Mouse (Mus musculus) left cerebral cortex, postnatal 4 days (tissue): ENCODE data around the gene Trmt13. TPM values are rescaled to one million over a fixed set of nuclear protein-coding genes. Genes with fewer than 3 reads are reported as not detected.
"Not testable (repeated sequence)": the region's sequence is repeated elsewhere in the genome, so short reads cannot be mapped to it uniquely, and the experiment has no call there.

ENCODE experiments used
- DNase-seq: peaks from one replicate; pipeline ENCODE4 v3.0.0-alpha.2; 2022
- intact Hi-C: fragments of 180-260 bp; cut with DNase I; formaldehyde crosslinking; loops from one replicate; pipeline ENCODE4 v1.15.1; 2025
- total RNA-seq, 2 experiments: library from RNA; stranded (reverse); gene quantifications; 2 replicates each; pipeline ENCODE4 v1.2.3; 2021

The Trmt13 gene
- total RNA-seq, result 10 to 100 TPM; 17.9 to 20.0 TPM

GRCm38 (mm10) chr3:116614295-116614892 is at the start of gene Trmt13:
Gene Trmt13 (minus strand): TSS chr3:116614587.
- DNase-seq, result no peak
- intact Hi-C loops, result no loop called here

DNA sequence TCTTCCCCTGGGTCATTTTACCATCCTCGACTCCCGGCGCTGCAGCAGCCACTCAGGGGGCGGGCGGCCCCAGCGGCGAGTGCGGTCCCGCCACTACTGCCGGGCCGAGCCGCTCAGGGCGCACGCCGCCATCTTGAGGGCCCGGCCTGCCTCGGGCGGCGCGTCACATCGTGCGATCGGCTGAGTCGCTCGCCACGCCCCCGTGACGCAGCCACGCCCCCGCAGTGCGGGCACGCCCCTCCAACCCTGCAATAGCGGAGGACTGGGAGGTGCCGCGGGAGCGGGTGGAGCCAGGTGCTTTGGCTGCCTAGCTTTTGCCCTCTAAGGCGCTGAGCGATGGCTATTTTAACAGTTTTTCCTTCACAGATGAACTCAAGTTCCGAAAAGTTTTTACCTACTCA is 48.1 kb upstream of the Trmt13 start, which contains the start of gene Mfsd14a:
Gene Mfsd14a (minus strand): TSS at position 215 of the 401 bp plus-strand sequence.
- peak; percentile 98 for DNase-seq
- intact Hi-C loops, result no loop called here

- intact Hi-C loops, result no loop called here
- DNase-seq, result no peak
Observed at GRCm38 (mm10) chr3:116661870-116662414, 47.6 kb upstream of the Trmt13 start.

DNA sequence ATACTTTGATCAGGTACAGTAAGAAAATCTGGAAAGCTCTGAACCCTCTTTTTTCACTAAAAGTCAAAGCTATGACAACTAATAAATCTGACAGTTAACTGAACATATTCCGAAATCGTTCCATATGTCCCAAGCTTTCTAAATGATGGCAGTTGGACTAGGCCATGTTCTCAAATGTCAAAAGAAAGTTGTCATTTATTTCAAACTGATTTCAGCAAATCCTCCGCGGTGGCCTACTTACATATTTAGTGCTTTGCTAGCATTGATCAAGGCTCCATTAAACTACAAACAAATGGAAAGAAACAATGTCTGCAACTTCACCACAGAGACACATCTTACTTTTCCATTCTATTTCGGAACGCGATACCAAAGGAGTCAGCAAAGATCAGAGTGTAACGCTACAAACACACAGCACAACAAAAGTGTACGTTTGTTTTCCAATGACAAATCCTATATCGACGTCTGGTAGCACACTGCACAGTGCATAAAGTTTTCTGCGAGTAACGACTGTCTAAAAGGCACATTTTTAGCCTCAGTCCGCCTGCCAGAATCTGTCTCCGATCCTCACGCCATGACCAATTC is 47.0 kb upstream of the Trmt13 start:
- intact Hi-C loops, result no loop called here
- DNase-seq, result no peak

GRCm38 (mm10) chr3:116659856-116660430 is 45.6 kb upstream of the Trmt13 start:
- intact Hi-C loops, result no loop called here
- DNase-seq, result no peak

- intact Hi-C loops, result no loop called here
Observed at GRCm38 (mm10) chr3:116658928-116659565, 44.7 kb upstream of the Trmt13 start.

GRCm38 (mm10) chr3:116656184-116656965 is 42.0 kb upstream of the Trmt13 start:
- intact Hi-C loops, result no loop called here
- DNase-seq, result no peak

More at GRCm38 (mm10) chr3:116658928-116659565, 44.7 kb upstream of the Trmt13 start:
- DNase-seq, result no peak

DNA sequence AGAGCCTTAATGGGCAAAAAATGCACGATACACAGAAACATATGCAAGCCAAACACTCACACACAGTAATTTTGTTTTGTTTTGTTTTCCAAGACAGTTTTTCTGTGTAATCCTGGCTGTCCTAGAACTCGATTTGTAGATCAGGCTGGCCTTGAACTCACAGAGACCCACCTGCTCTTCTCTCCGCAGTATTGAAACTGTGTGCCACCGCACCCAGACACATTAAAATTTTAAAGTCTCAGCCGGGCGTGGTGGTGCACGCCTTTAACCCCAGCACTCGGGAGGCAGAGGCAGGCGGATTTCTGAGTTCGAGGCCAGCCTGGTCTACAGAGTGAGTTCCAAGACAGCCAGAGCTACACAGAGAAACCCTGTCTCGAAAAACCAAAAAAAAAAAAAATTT is 39.7 kb upstream of the Trmt13 start:
- DNase-seq, intact Hi-C loops: not testable (repeated sequence)

- intact Hi-C loops, result no loop called here
- DNase-seq, result no peak
Observed at GRCm38 (mm10) chr3:116653278-116653945, 39.0 kb upstream of the Trmt13 start.

DNA sequence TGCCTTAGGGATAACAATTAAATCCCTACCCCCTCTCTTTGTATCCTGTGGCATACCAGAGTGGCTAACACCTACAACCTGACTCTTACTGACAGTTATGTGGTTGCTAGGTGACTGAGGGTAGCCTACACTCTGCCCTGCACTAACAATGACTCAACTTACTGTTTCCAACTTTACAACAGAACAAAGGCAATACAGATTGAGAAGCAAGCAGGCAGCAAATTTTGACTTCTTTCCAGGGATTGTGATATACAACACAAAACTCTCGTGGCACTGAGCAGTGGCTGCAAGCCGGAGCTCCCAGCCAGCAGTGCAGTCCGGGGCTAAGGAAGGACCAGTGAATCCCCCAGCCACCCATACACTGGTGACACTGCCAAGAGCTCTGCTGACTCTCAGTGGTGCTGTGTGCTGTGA is 37.7 kb upstream of the Trmt13 start:
- intact Hi-C loops, result no loop called here
- DNase-seq, result no peak

DNA sequence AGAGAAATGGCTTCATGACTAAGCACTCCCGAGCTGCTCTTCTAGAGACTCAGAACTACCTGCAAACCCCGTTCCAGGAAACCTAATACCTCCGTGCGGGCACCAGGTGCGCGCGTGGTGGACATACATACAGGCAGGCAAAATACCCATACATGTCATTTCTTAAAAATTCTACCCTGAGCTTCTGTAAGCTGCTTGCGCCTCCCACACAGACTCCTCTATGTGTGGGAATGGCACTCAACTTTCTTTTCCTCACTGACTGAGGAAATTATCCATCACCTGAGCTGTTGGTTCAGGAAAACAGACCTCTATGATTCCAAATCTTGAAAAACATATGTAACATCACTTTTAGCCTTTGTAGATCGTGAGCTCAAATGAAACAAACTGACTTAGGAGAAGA is 36.3 kb upstream of the Trmt13 start:
- intact Hi-C loops, result no loop called here
- no peak for DNase-seq

- intact Hi-C loops, result no loop called here
- DNase-seq, result no peak
Observed at GRCm38 (mm10) chr3:116648805-116649204, 34.4 kb upstream of the Trmt13 start.

GRCm38 (mm10) chr3:116646387-116646786 is 32.0 kb upstream of the Trmt13 start:
- intact Hi-C loops, result no loop called here
- no peak for DNase-seq

DNA sequence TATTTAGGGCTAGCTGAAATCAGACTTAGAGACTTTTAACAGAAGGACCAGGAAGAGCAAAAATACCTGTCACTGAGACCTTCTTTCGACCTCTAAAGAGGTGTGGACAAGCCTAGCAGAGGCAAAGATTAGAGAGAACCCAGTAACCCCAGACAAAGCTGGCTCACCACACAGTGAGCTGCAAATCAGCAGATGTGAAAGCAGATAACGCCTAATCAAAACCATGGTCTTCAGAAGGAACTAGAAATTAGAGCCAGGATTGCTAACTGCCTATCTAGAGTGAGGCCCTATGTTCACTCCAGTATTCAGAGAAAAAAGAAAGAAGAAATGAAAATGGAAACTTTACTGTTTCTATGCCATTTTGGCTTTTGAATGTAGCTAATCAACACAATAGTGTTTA is 28.0 kb upstream of the Trmt13 start:
- no peak for DNase-seq
- intact Hi-C loops, result no loop called here

DNA sequence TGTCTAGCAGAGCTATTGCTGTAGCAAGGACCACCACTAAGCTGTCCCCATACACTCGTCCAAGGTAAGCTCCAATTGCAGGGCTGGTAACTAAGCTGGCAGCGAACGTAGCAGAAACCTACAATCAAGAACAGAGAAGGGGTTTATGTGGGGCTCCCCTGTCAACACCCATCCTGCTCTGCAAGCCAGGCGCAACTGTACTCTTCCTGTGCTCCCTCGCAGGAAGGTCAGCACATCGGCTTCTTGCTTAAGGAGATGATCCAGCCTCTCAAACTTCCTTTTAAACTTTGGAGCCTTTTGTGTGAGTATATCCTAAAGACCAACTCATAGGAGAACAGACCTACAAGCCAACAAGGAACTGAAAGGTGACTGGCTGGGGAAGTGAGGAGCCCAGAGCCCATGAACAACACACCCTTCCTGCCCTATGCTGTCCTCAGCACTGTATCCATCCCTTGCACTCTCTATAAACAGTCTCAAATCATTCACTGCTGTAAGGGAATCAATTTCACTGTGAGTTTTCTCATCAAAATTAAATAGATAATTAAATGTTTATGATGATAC is 27.5 kb upstream of the Trmt13 start:
- DNase-seq, result no peak
- intact Hi-C loops, result no loop called here

DNA sequence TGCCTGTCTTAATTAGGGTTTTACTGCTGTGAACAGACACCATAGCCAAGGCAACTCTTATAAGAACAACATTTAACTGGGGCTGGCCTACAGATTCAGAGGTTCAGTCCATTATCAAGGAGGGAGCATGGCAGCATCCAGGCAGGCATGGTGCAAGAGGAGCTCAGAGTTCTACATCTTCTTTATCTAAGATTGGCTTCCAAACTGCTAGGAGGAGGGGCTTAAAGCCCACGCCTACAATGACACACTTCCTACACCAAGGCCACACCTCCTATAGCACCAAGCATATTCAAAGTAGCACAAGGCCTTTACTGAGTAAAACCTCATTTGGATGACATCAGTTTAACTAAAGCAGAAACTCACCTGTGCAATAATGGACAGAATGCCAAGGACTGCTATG is 25.6 kb upstream of the Trmt13 start:
- intact Hi-C loops, result no loop called here
- no peak for DNase-seq

DNA sequence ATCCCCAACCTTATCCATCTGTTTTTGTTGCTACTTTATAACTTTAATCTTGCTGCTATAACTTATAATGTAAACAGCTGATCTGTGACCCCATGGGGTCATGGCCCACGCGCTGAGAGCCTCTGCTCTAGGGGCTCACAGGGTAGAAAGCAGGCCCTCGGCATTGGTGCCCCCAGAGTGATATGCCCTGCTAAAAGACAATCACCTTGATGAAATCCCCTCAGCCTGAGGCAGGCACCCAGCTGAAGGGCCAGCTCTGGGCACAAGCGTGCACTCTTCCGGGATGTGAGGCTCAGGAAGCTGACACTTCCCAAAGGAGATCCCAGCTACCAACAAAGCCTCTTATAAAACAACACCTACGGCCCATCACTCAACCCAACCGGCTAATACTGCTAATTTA is 24.2 kb upstream of the Trmt13 start:
- DNase-seq, result no peak

DNA sequence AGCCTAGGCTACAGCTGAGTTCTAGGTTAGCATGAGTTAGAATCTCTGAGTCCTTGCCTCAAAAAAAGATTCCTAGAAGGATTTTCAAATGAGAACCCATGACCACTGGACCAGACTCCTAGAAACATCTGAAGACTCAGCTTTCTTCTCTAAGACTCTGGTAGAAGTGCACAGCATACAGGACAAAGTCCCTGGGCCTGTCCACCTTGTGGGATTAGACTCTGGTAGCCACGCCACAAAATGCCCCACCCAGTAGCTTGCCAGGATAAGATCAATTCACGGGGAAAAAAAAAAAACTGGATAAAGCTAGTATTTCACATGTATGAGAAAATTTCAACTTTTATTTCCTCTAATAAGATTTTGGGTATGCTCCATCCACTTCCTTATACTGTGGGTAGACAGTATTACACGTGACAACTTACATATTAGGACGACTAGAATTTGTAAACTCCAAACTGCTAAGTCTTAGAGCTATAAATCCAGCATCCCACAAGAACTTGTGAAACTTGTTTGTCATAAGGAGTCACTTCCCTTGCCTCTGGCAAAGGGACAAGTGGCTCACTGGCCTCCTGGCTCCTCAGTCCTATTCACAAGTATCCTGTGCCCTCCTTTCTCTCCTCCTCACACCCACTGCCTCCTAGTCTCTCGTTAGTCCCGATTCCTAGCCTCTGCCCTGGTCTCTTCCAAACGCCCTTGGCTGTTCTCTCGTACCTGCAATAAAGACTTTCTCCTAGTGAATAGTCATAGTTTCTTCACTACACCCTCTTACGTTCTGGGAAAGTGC is 23.5 kb upstream of the Trmt13 start:
- intact Hi-C loops, result no loop called here
- DNase-seq, result no peak

More for the DNA sequence above, 24.2 kb upstream of the Trmt13 start:
- intact Hi-C loops, result no loop called here

- DNase-seq, result no peak
- intact Hi-C loops, result no loop called here
Observed at GRCm38 (mm10) chr3:116635799-116636198, 21.4 kb upstream of the Trmt13 start.
